Mouse (Mus musculus) heart, embryonic 15.5 days (tissue): ENCODE data around the gene Zbtb9. TPM values are rescaled to one million over a fixed set of nuclear protein-coding genes. Genes with fewer than 3 reads are reported as not detected.
A peak's percentile ranks its signal among the peaks of the same experiment; 100 is the strongest.

Experiments
- ATAC-seq: fragments of 200-750 bp; cut with Nextera tagmentation; replicated peaks from 2 replicates; pipeline ENCODE4 v1.8.0; 2017; ENCODE audit warnings: low read depth, moderate TSS enrichment; ENCODE audit not compliant: insufficient number of reproducible peaks, insufficient read depth, low FRiP score
- H3K27ac ChIP-seq: fragments of 300-500 bp; sonication (generic); 2 replicates; pipeline ENCODE4 v1.5.1; 2015; ENCODE audit warnings: mild to moderate bottlenecking, inconsistent platforms
- H3K27me3 ChIP-seq: fragments of 300-500 bp; sonication (generic); 2 replicates; pipeline ENCODE4 v1.6.1; 2015; ENCODE audit warnings: inconsistent platforms
- H3K36me3 ChIP-seq: fragments of 300-500 bp; sonication (generic); 2 replicates; pipeline ENCODE4 v1.6.1; 2015; ENCODE audit warnings: mild to moderate bottlenecking, inconsistent platforms
- H3K4me1 ChIP-seq: fragments of 300-500 bp; sonication (generic); replicated peaks from 2 replicates; pipeline ENCODE4 v1.6.1; 2015; ENCODE audit warnings: inconsistent platforms
- H3K4me2 ChIP-seq: fragments of 300-500 bp; sonication (generic); 2 replicates; pipeline ENCODE4 v1.6.1; 2015; ENCODE audit warnings: inconsistent platforms, mild to moderate bottlenecking, moderate library complexity
- H3K4me3 ChIP-seq: fragments of 300-500 bp; sonication (generic); 2 replicates; pipeline ENCODE4 v1.5.1; 2015; ENCODE audit warnings: mild to moderate bottlenecking, inconsistent platforms
- H3K9ac ChIP-seq: fragments of 300-500 bp; sonication (generic); 2 replicates; pipeline ENCODE4 v1.6.1; 2015; ENCODE audit warnings: mild to moderate bottlenecking, inconsistent platforms
- H3K9me3 ChIP-seq: fragments of 300-500 bp; sonication (generic); replicated peaks from 2 replicates; pipeline ENCODE4 v1.6.1; 2016; ENCODE audit warnings: inconsistent platforms
- WGBS: fragments of 180-500 bp; shearing (Covaris S2); methylation state at CpG from one replicate; pipeline ENCODE4 v1.1.7; 2015; ENCODE audit warnings: mixed read lengths; 5-methylcytosine and 5-hydroxymethylcytosine counted together
- polyA plus RNA-seq: library from polyadenylated mRNA; unstranded; fragments of >200 nt; fragmentation: Nextera tagmentation; extraction: Ambion mirVana; gene quantifications from 2 replicates; pipeline ENCODE4 v1.2.1, GENCODE M21; 2015

Zbtb9 gene
- polyA plus RNA-seq, 1 experiment from 2014 or later = 8.3 TPM

DNA sequence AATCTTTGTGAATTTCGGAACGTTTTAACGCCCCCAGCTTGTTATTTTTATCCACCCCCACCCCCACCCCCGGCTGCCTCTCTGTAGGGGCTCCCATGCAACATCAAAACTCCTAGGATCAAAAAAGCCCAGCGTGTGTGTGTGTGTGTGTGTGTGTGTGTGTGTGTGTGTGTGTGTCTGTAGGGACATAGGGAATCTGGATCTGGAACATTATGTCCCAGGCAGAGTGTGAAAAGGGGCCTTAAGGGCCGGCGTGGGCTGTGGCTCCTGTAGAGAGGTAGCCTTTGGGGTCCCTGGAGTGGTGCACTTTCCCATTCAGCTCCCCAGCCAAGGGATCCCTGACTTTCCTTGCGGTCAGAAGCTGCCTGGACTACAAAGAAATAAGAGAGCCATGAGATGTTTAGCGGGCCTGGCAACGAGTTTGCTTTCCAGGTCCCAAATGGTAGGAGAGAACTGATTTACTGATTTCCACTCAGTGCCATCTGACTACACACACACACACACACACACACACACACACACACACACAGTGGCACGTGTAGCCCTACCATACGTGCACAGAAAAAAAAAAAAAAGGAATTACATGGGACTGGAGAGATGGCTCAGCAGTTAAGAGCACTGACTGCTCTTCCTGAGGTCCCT lies 45.7 kb downstream of the Zbtb9 start:
- peaks cover 11% of the 10 kb centered on the region for H3K4me1 ChIP-seq
- no peak for ATAC-seq
- peak overlapping the region; percentile 86 for H3K4me2 ChIP-seq
- H3K27ac ChIP-seq = peak overlapping the region; percentile 84
- peaks cover 34% of the 10 kb centered on the region for H3K36me3 ChIP-seq
- no peaks in the 10 kb centered on the region for H3K27me3 ChIP-seq
- peak overlapping the region; percentile 61 for H3K4me3 ChIP-seq
- WGBS = 32% methylated on average over 12 of the region's 12 CpGs
- no peaks in the 10 kb centered on the region for H3K9me3 ChIP-seq
- H3K9ac ChIP-seq = peak overlapping the region; percentile 58

DNA sequence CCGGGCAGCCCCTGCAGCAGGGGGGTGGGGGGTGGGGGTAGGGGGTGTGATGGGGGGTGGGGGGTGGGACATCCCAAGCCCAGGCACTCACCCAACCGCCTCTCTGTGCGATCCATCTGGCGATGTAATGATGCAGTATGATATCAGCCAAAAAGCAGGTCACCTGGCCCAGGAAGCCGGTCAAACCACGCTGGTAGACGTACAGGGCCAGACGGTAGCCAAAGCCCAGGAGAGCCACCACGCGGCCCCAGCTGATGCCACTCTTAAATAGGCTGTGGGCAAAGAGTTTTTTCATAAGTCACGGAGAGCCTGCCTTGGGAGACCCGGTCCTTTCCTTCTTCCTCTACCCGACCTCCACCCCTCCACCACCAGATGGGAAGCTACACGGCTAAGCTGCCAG lies 48.1 kb downstream of the Zbtb9 start:
- Histone ChIP-seq H3K4me3 (no peak overlapping the region), H3K4me2 (no peak overlapping the region)
- no peak for ATAC-seq

DNA sequence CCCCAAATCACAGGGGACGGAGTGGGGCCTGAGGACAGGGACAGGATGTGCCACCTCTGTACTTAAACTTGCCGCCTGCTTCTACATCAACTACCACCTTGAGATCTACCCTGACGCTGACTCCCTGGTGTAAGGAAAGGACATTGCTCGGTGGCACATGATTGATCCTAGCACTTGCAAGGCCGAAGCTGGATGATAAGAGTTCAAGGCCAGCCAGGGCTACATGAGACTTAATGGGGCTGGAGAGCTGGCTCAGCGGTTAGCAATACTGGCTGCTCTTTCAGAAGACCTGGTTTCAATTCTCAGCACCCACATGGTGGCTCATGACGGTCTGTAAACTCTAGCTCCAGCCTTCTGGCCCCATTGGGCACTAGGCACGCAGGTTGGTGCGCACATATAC lies 48.8 kb downstream of the Zbtb9 start:
- no peaks in the 10 kb centered on the region for H3K27me3 ChIP-seq
- H3K36me3 ChIP-seq = peaks cover 49% of the 10 kb centered on the region
- no peak overlapping the region for H3K27ac ChIP-seq
- H3K9me3 ChIP-seq = no peaks in the 10 kb centered on the region
- H3K4me1 ChIP-seq = peaks cover 12% of the 10 kb centered on the region
- H3K4me3 ChIP-seq = no peak overlapping the region
- ATAC-seq = no peak
- H3K4me2 ChIP-seq = no peak overlapping the region
- 88% methylated on average over 9 of the region's 9 CpGs for WGBS
- no peak overlapping the region for H3K9ac ChIP-seq

More for the DNA sequence above, 48.1 kb downstream of the Zbtb9 start:
- 93% methylated on average over 14 of the region's 14 CpGs for WGBS
- H3K27ac ChIP-seq = no peak overlapping the region
- H3K27me3 ChIP-seq = no peaks in the 10 kb centered on the region
- no peaks in the 10 kb centered on the region for H3K9me3 ChIP-seq
- H3K36me3 ChIP-seq = peaks cover 49% of the 10 kb centered on the region
- H3K9ac ChIP-seq = no peak overlapping the region
- peaks cover 11% of the 10 kb centered on the region for H3K4me1 ChIP-seq

DNA sequence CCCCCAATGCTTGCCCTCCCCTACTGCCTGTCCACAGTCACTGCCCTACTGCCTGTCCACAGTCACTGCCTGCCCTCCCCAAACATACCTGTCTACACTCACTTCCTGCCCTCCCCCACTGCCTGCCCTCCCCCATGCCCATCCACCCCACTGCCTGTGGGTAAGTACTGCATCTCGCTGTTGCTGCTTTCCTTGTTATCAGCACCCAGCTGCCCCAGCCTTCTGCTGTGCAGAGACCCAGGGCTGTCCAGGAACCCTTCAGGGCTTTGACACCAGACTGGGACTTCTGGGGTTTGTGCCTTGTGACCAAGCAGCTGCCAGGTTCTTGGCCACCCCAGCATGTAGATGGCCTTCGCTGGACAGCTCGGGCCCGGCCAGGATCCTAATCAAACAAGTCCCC lies 50.4 kb downstream of the Zbtb9 start:
- no peak for ATAC-seq
- Histone ChIP-seq H3K9ac (no peak overlapping the region), H3K27ac (no peak overlapping the region), H3K36me3 (peaks cover 49% of the 10 kb centered on the region), H3K4me2 (no peak overlapping the region), H3K4me1 (peaks cover 16% of the 10 kb centered on the region), H3K4me3 (no peak overlapping the region), H3K27me3 (no peaks in the 10 kb centered on the region), H3K9me3 (no peaks in the 10 kb centered on the region)
- 78% methylated on average over 4 of the region's 4 CpGs for WGBS

DNA sequence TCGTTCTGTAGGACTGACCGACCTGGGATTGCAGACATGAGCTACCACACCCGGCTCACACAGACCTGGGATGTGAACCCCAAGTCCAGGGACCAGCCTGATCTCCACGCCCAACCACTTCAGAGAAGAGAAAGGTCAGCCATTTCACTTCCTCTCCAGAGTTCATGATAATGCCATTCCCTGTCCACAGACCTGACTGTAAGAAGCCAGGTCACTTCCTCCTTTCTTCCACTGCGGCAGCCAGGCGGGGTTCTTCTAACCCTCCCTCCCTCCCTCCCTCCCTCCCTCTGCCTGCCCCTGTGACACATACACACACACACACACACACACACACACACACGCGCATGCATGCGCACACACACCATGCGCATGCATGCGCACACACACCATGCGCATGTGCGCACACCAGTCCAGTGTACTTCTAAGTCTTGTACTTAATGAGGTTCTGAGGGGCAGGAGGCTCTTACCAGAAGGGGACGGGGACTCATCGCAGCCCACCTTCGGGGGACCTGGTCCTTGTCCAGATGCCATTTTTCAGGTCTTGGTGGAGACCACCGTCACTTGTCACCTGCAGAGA lies 52.4 kb downstream of the Zbtb9 start:
- no peak overlapping the region for H3K9ac ChIP-seq
- H3K27me3 ChIP-seq = no peaks in the 10 kb centered on the region
- no peak overlapping the region for H3K4me2 ChIP-seq
- peaks cover 40% of the 10 kb centered on the region for H3K36me3 ChIP-seq
- H3K27ac ChIP-seq = no peak overlapping the region
- peaks cover 17% of the 10 kb centered on the region for H3K4me1 ChIP-seq
- no peak overlapping the region for H3K4me3 ChIP-seq
- 85% methylated on average over 17 of the region's 17 CpGs for WGBS
- no peaks in the 10 kb centered on the region for H3K9me3 ChIP-seq
- ATAC-seq = no peak

DNA sequence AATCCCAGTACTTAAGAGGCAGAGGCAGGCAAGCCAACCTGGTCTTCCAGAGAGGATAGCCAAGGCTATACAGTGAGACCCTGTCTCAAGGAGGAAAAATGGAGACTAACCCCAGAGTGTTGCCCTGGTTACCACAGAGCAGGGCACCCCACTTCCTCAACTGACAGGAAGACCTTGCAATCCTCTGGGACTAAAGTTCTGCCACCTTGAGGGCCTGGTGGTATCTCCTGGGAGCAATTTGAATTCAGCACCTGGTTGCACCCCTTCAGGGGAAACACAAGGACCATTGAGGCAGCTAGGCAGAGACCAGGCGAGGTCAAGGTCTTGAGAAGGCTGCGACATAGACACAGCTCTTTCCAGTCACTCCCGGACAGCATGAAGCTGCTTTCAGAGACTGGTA lies 53.0 kb downstream of the Zbtb9 start:
- Histone ChIP-seq H3K4me2 (no peak overlapping the region), H3K36me3 (peaks cover 35% of the 10 kb centered on the region), H3K4me1 (peaks cover 17% of the 10 kb centered on the region), H3K27me3 (no peaks in the 10 kb centered on the region), H3K9ac (no peak overlapping the region), H3K4me3 (no peak overlapping the region), H3K9me3 (no peaks in the 10 kb centered on the region), H3K27ac (no peak overlapping the region)
- 88% methylated on average over 3 of the region's 3 CpGs for WGBS
- no peak for ATAC-seq

DNA sequence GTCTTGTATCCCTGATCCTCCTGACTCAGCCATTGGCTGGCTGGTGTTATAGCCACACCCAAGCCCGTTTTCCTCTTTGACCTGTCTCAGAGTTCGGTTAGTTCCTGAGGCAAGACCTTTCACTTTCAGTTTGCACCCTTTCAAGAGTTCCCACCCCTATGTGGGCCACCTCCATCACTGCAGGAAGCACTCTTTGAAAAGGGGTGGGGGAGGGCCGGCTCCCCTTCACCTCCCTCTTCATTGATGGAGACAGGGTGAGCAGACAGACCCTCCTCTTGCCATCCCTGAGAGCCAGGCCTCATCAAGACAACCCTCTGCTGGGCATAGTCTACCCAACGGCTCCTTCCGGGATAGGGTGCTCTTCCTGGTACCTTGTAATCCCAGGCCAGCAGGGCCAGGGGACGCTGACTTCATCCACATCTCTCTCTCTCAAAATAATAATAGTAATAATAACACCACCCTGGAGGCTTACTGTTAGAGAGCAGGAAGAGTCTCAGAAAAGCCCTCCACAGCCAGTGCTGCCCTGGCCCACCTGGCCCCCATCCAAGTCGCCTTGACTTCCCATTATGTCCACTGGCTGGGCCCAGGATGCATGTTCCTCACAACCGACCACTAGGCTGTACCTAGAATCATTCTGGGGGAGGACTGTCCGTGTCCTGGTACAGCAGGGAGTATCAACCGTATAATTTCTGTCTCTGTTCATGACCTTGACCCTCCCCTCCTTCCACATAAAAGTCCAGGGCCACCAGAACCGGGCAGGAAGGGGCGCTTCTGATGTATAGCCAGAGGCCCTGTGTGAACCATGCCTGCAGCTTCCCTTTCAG lies 54.7 kb downstream of the Zbtb9 start:
- peak overlapping the region; percentile 88 for H3K9ac ChIP-seq
- H3K9me3 ChIP-seq = no peaks in the 10 kb centered on the region
- H3K27ac ChIP-seq = peak overlapping the region; percentile 79
- ATAC-seq = no peak
- H3K4me3 ChIP-seq = peak overlapping the region; percentile 69
- H3K36me3 ChIP-seq = peaks cover 18% of the 10 kb centered on the region
- H3K27me3 ChIP-seq = no peaks in the 10 kb centered on the region
- 23% methylated on average over 12 of the region's 12 CpGs for WGBS
- peak overlapping the region; percentile 80 for H3K4me2 ChIP-seq
- peaks cover 22% of the 10 kb centered on the region for H3K4me1 ChIP-seq

DNA sequence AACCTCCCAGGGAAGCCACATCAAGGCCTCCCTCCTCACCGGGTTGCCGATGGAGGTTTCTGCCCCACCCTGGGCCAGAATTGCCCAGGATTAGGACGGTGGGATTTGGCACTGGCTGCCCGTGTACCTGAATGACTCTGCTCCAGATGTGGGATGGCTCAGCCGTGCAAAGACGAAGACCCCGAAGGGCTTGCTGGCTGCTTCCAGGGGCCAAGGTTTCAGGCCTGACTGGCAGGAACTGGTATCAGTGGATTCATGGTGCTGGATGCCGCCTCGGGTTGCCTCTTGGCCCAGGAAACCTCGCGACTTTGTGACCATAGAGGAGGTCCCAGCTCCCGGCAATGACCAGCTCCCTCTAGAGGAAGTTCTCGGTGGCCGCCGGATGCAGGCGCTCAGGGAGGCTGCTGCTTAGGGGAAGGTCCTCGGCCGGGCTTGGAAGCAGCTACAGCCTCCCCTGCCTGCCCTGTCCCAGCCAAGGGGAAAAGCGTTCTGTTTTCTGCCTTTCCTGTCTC lies 55.4 kb downstream of the Zbtb9 start:
- Histone ChIP-seq H3K4me2 (peak overlapping the region; percentile 80), H3K9me3 (no peaks in the 10 kb centered on the region), H3K27ac (peak overlapping the region; percentile 79), H3K36me3 (peaks cover 15% of the 10 kb centered on the region), H3K9ac (peak overlapping the region; percentile 88), H3K27me3 (no peaks in the 10 kb centered on the region), H3K4me3 (peak overlapping the region; percentile 69), H3K4me1 (peaks cover 28% of the 10 kb centered on the region)
- under 1% methylated on average over 19 of the region's 19 CpGs for WGBS
- ATAC-seq = peak; percentile 81

DNA sequence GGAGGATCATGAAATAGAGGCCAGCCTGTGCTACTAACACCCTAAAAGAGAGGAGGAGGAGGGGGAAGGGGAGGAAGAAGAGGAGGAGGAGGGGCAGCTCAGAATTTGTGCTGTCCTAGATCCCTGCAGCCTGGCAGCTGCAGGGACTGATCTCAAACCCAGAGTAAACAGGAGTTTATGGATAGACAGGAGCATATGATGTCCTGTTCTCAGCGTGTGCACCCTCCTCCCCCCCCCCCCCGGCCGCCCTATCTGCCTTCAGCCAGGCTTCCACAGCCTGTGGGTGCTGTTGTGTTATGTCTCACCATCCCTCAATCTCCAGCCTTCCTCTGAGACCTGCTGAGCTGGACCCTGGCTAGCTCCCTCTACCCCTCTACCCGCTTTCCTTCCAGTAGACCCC lies 55.9 kb downstream of the Zbtb9 start, which contains the start of gene Bak1:
Bak1 (minus strand) TSS at position 101 of the 400 bp plus-strand sequence.
- H3K4me1 ChIP-seq = peaks cover 28% of the 10 kb centered on the region
- H3K9ac ChIP-seq = peak within 1 kb of the TSS; percentile 88
- peak within 1 kb of the TSS; percentile 80 for H3K4me2 ChIP-seq
- WGBS = 44% methylated on average over 2 of the region's 4 CpGs
- H3K36me3 ChIP-seq = peaks cover 15% of the 10 kb centered on the region
- H3K27me3 ChIP-seq = no peaks in the 10 kb centered on the region
- H3K27ac ChIP-seq = peak within 1 kb of the TSS; percentile 79
- no peak for ATAC-seq
- H3K9me3 ChIP-seq = no peaks in the 10 kb centered on the region
- peak within 1 kb of the TSS; percentile 69 for H3K4me3 ChIP-seq

DNA sequence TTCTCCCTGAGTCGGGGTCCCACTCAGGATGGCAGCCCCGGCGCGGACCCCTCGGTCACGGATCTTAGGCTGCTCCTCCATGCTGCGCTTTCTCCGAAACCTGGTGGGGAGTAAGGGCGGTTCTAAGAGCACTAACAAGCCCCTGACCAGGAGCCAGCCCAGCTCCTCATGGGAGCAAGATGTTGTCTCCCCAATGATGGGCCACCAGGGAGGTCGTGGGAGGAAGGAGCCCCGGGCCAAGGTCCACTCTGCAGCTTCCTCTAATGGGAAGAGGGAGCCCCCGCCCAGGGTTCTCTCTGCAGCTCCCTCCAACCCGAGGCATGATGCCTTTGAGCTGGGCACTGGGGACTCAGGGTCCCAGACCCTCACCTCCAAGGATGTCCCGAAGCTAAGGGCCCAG lies 56.5 kb downstream of the Zbtb9 start:
- H3K27ac ChIP-seq = no peak overlapping the region
- no peak overlapping the region for H3K9ac ChIP-seq
- peaks cover 14% of the 10 kb centered on the region for H3K36me3 ChIP-seq
- no peak overlapping the region for H3K4me3 ChIP-seq
- no peaks in the 10 kb centered on the region for H3K27me3 ChIP-seq
- no peak overlapping the region for H3K4me2 ChIP-seq
- H3K9me3 ChIP-seq = no peaks in the 10 kb centered on the region
- peaks cover 28% of the 10 kb centered on the region for H3K4me1 ChIP-seq
- WGBS = 81% methylated on average over 14 of the region's 14 CpGs
- no peak for ATAC-seq

DNA sequence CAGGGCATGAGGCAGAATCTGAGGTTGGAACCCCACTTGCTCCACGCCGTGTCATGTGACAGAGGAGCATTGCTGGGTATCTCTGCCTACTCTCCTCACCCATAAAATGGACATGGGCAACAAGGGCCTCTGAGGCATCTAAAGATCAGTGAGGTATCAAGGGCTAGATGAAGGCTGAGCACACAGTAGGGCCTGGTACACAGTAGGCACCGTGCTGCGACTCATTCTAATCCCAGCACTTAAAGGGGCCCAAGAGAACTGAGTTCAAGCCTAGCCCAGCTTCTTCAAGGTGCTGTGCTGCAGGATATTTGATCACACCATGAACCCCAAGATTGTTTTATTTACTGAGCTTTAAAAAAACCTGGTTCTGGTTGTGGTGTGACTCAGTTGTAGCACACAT lies 57.9 kb downstream of the Zbtb9 start:
- no peak overlapping the region for H3K4me2 ChIP-seq
- no peak overlapping the region for H3K9ac ChIP-seq
- H3K27me3 ChIP-seq = no peaks in the 10 kb centered on the region
- WGBS = 92% methylated on average over 4 of the region's 4 CpGs
- no peaks in the 10 kb centered on the region for H3K9me3 ChIP-seq
- H3K4me1 ChIP-seq = peaks cover 28% of the 10 kb centered on the region
- H3K4me3 ChIP-seq = no peak overlapping the region
- no peak overlapping the region for H3K27ac ChIP-seq
- ATAC-seq = no peak
- H3K36me3 ChIP-seq = no peaks in the 10 kb centered on the region; the same call in 1 of the 2 replicates
